Mouse (Mus musculus): ENCODE measurements around the gene Kctd4. TPM values are rescaled to one million over a fixed set of nuclear protein-coding genes. Genes with fewer than 3 reads are reported as not detected.
A peak's percentile ranks its signal among the peaks of the same experiment; 100 is the strongest.
"Not testable (repeated sequence)": the region's sequence is repeated elsewhere in the genome, so short reads cannot be mapped to it uniquely, and the experiment has no call there.

Kctd4 gene
- total RNA-seq (2022) = 10 to 100 TPM; 12.4 to 17.7 (median 13.7) TPM

DNA sequence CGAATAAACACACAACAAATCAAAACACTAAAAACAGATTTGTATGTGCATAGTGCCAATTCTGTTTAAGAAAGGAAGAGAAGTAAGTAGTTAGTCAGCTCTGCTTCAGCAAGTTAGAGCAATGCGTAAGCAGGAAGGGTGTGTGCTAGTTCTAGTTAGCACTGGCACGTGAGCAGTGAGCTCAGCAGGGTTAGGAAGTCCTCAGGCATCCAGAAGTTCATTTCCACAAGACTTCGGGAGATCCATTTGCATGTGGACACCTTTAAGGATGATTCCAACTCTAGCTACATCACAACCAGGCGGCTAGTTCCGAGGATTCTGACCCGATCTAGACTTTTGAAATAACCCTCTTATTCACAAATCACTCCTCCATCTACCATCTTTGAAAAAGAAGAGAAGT is at the start of gene Kctd4:
Gene Kctd4 (plus strand): TSS at position 244 of the 400 bp plus-strand sequence.
- no peak for DNase-seq (ENCODE audit: low spot score in 2 of 2)

DNA sequence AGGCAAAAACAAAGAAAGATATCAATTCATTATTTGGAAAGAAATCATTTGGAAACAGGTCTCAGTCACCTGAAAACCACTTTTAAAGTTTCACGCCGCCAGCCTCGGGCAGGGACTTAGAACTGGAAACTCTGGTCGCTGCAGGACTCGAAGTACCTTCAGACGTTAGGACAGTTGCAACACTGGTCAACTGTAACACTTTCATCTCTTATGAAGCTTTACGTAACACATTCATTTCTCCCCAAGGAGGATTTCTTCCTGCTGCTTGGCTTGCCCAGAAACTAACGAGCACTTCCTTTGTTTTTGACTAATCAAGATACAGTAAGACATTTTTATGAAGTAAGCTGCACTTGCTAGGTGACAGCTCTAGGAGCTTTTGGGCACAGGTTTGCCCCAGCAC is 47.9 kb upstream of the Kctd4 start:
- DNase-seq (ENCODE audit: low spot score in 2 of 2) = no peak

DNA sequence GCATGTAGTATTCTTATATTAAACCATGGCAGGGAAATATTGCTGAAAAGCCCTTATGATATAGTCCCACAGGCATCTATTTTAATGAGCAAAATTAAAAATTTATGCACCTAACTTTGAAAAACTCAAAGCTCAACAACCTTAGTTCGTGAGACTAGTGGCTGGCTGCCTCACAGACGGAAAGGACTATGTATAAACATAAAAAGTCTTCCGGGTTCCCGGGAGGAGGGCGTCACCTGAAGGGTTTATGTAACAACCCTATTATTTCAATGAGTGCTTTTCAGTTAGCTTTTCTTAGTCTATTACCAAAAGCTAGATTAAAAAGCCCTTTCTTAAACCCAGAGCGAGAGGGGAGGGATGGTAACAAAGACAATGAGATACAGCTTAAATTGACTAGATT is 42.8 kb upstream of the Kctd4 start:
- no peak for DNase-seq (ENCODE audit: low spot score in 2 of 2)

DNA sequence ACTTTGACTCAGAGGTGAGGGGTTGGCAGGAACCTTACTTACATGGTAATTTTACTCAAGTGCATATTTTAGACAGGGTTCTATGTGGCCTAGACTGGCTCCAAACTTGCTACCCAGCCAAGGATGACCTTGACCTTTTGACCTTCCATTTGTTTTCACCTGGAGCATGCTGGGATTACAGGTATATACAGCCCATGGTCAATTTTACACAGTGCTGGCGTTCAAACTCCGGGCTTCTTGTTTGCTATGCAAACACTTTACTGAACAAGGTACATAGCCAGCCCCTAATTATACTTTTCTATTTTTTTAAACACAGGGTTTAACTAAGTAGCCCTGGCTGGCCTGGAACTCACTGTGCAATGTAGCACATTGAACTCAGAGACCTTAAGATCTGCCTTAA is 42.1 kb upstream of the Kctd4 start:
- no peak for DNase-seq (ENCODE audit: low spot score in 2 of 2)

DNA sequence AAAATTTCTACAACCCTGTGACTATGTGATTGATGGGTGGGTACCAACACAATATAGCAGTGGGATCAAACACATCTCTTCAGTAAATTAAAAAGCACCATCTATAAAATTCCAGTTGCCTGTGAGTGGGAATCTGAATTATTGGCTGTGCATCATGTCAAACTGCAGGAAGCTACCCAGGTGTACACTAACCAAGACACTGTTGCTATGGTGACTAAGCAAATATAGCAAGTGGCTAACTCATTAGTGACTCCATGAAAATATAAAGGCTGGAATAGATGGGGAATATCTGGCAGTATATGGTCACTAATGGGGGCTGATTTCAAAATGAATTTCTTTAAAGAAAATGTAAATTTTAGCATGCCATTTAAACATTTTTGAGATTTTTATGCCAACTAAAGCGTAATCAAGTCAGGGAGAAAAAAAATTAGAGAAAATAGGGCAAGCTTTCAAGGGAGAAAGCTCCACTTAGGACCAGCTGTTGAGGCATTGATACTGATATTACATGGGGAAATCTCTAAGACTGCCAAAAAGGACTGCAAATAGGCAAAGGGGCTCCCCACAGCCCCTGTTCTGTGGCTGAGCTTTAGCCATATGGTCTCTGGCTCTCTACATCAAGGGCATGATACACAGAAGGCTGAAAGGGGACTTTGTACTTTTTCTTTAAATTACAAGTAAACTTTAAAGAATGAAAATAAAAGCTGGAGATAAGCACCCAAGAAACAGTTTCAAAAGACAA is 31.3 kb upstream of the Kctd4 start:
- DNase-seq (ENCODE audit: low spot score in 2 of 2) = no peak

DNA sequence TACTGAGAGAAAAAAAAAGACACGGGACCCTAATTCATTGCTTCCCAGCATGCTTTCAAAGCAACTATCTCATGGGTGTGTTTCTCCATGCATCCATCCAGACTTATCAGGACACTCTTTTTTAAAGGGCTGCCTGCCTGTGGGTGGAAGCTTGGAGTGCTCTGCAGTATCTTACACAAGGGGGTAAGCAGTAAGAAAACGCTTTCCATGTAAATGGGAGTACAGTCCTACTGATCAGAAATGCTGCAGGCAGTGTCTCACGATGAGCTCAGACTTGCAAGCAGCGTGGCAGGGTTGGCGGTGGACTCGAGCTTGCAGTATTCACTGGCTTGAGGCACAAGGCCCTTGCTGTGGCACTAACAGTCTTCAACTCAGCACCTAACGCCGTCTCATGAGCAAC is 25.1 kb upstream of the Kctd4 start:
- not testable (repeated sequence) for DNase-seq (ENCODE audit: low spot score in 2 of 2)

DNA sequence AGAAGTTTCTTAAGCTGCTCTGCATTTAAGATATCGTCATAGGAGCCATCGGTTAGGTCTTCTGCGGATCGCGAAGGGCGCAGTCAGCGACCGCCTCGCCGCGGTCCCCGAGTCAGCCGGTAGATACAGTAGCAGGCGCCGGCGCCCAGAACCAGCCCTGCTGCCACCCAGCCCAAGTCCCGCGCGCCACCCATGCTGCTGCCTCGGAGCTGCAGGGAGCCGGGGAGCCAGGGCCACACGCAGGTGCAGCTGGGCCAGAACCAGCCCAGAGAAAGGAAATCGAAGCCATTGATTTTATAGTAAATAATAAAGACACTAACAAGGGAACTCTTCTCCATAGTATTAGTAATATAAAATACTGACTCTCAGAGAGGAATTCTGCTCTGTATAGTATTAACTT is 23.5 kb upstream of the Kctd4 start:
- no peak for DNase-seq (ENCODE audit: low spot score in 2 of 2)

DNA sequence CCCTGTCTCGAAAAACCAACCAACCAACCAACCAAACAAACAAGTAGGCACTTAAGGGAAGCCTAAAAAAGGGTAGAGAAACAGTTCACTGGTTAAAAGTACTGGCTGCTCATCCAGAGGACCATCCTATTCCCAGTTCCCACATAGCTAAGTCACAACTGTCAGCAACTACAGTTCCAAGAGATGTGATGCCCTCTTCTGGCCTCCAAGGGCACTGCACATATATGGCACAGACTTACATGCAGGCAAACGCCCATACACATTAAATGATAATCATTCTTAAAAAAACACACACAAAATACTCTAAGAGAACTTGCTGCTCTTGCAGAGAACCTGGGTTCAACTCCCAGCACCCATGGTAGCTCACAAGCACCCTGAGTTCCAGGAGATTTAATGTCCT is 20.4 kb upstream of the Kctd4 start:
- no peak for DNase-seq (ENCODE audit: low spot score in 2 of 2)

DNA sequence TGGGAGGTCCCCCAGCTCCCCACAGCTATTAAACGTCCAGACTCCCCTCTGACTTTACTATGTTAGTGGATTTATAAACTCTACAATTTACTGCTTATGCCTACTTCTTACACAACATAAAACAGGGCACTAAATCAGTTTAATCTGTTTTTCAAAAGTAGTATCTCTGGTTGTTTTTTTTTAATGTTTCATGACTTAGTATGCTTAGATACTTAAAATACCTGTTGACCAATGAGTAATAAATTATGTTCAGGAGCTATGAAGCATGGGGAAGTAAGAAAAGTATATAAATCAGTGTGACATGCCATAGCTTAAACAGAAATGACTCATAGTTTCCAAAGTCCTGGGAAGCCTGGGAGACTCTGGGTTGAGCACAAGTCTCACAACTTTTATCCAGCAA is 17.1 kb upstream of the Kctd4 start:
- DNase-seq (ENCODE audit: low spot score in 2 of 2) = no peak

DNA sequence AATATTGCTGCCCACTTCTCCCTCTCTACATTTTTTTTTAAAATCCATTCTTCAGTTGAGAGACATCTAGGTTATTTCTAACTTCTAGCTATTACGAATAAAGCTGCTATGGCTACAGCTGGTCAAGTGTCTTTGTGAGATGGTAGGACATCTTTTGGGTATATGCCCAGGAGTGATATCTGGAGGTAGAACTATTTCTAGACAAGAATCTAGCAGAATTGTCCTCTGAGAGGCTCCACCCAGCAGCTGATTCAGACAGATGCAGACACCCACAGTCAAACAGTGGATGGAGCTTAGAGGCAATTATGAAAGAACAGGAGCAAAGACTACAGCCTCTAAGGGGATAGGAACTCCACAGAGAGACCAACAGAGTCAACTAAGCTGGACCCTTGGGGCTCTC is 13.3 kb upstream of the Kctd4 start:
- DNase-seq (ENCODE audit: low spot score in 2 of 2) = no peak

DNA sequence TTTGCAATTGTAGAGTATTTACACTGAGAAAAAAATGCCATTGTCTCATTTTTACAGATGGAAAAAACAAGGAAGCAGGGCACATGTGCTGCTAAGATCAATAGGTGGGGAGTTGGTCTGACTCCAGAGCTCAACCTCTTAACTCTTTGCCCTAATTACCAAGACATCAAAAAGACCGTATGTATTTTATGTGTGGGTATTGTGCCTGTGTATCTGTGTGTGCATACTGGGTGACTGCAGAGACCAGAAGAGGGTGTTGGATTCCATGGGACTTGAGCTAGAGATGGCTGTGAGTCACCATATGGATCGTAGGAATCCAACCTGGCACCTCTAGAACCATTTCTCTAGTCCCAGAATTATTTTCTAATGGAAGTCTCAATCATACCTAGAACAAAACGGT is 12.4 kb upstream of the Kctd4 start:
- DNase-seq (ENCODE audit: low spot score in 2 of 2) = no peak

DNA sequence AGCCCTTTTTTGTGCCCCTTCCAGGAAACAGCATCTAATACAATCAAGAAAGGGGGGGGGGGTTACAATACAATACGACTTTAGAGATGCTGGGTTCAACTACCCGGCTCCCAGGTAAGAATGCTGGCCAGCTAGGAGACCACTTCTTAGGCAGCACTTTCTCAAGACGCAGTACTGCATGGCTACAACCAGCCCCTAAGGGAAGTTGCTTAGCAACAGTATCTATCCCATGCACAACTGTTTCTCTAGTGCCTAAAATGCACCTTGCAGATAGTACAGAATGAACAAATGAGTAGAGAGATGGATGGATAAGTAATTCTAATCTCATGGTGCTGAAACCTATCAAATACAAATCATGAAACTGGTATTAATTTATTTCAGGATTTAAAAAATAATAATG is 7.1 kb upstream of the Kctd4 start:
- DNase-seq (ENCODE audit: low spot score in 2 of 2) = no peak

DNA sequence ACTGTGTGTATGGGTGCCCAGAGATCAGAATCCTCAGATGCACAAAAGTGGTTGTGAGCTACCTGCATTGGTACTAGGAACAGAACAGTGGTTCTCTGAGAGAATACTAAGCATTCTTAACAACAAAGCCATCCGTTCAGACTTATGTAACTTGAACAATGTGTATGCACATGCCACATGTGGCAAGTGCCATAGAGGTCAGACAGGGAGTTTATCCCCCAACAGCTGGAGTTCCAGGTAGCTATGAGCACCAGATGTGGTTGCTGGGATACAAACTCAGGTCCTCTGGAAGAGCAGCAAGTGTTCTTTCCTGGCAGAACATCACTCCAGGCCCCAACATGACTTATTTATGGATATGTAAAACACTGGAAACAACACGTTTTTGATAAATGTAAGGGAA is 1.8 kb upstream of the Kctd4 start:
- DNase-seq (ENCODE audit: low spot score in 2 of 2) = no peak

DNA sequence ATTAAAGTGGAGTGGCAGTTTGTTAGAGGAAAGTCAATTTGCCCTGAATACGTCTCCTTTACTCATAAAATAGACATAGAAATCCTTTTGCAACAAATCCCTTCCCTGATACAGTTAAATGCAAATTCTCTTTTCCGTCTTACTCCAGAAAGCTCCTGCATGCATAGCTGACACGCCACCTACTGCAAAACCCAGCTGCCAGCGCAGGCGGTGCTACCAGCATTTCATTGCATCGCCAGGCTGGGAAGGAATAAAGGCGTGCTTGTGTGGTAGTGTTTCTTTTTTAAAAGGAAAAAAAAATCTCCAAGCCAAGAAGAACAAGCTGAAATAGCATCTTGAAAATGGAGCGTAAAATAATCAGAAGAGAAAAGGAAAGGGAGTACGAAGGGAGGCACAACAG is 7.4 kb downstream of the Kctd4 start:
- peak; percentile 65 to 85 for DNase-seq (ENCODE audit: low spot score in 2 of 2)

DNA sequence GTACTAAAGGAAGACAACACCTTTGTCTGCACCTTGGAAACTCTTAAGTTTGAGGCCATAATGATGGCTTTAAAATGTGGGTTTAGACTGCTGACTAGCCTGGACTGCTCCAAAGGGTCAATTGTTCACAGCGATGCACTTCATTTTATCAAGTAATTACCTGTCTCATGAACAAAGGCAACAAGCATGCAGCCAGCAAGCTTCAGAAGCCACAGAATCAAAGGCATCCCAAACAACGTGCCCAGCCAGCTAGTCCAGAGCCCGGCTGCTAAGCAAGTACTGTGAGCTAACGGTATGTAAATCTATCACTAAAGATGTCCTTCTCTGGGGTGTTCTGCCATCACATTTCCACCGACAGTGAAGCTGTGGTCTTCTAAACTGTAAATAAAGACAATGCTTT is 8.4 kb downstream of the Kctd4 start:
- DNase-seq (ENCODE audit: low spot score in 2 of 2) = no peak

DNA sequence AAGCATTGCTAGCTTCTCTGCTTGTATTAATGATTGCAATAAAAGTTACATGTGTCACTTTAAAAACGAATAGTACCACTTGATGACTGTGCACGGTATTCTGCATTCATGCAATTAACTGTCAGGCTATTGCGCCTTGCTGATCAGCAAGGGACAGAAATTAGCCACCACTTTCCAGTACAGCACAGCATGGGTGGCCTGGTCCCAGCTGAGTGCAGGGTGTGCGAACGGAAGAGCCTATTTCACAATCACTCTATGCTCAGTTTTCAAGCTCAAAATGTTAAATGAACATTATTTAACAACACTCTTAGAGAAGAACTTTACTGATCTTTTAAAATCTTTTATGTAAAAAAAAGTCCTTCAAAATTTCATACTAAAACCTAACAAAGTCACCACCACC is 9.2 kb downstream of the Kctd4 start:
- no peak for DNase-seq (ENCODE audit: low spot score in 2 of 2)

DNA sequence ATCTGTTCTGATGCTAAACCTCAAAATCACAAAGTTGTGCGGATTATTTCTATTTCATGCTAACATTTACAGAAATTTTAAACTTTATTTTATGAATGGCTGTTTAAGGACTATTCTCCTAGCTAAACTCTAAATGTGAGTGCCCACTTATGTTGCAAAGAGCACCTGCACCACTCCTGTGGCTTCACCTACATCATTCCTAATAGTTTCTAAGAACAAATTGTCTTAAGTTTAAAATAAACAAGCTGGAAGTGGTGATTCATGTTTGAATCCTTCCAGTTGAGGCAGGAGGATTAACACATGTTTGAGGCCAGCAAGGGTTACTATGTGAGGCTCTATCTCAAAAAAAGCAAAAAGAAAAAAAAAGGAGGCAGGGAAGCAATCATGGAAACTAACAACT is 9.6 kb downstream of the Kctd4 start:
- no peak for DNase-seq (ENCODE audit: low spot score in 2 of 2)

DNA sequence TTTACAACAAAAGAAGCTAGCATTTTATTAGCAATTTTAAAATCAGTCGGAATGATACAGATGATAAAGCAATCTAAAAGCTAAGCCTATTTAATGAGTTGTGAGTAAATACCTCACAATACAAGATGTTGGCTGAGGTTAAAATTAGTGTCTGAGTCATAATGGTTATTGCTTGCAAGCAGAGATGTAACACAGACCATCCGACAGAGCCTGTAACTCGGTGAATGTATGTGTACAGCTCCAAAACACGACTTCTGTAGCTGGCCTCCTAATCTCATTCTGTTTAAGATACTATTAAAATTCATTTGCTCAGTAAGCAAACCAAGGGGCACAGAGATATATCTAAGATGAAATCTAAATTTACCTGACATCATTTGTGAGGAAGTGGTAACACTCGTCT is 12.5 kb downstream of the Kctd4 start:
- DNase-seq (ENCODE audit: low spot score in 2 of 2) = no peak

DNA sequence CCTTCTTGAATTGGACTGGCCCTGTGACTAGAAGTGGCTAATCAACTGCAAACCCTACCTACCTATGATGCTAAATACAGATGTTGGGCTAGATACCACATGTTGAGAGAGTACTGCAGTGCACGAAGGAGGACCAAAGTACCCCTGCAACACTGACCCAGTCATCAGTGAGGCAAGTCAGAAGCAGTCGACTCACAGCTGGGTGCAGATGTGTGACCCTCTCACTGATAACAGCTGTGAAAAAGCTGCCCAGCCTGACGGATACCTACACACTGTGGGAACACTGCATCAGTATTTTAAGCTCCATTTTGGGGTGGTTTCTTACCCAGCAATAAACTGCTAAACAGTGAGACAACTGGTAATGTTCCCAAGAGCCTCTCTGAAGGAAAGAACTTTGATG is 21.3 kb downstream of the Kctd4 start:
- DNase-seq (ENCODE audit: low spot score in 2 of 2) = no peak

DNA sequence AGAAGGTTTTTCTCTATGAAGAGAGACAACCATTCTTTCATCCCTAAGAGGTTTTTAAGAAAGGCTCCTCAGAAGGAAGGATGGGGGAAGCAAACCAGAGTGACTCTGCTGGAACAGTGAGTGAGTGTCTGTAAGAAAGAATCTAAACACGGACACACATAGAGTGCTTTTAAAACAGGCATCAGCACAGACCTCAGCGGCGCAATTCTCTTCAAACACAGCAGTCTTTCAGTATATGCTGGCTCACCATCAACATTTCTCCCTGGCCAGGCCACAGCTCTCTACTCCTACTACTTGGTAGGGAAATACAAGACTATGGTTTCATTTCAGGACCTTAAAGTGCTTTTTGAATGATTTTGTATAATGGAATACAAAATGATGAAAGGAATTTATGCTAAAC is 26.4 kb downstream of the Kctd4 start:
- DNase-seq (ENCODE audit: low spot score in 2 of 2) = no peak

DNA sequence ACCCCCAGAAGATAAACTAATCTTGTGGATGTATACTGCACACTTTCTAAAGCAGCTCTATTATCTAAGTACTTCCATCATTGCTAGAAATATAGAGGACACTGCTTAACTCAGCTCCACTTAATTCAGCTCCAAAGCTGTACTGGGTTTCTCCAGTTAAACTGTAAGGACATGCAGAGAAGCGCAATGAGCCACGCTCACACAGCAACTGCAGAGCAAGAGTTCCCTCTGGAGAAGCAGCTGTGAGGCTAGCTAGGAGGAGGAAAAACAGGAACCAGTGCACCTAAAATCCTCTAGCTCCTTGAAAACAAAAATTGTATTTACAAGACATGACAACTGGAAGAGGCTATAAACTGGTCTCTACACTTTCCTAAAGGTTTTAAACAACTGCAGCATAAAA is 29.1 kb downstream of the Kctd4 start:
- DNase-seq (ENCODE audit: low spot score in 2 of 2) = no peak

DNA sequence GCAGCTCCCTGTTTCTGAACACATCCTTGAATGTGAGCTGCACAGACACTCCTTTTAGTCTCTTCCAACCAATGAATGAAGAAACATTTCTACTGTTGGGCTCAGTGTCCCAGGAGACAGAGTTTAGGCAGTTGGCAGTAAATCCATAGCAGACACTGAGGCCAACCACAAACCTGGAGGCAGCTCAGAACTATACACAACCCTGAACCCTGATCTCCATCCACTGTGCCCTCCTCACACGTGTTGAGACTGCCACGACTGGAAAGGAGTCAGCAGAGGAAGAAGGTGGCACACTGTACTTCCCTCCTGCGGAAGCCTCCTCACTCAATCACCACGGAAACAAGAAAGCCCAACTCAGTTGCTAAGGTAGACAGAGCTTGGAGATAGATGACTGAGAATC is 30.3 kb downstream of the Kctd4 start:
- no peak for DNase-seq (ENCODE audit: low spot score in 2 of 2)

DNA sequence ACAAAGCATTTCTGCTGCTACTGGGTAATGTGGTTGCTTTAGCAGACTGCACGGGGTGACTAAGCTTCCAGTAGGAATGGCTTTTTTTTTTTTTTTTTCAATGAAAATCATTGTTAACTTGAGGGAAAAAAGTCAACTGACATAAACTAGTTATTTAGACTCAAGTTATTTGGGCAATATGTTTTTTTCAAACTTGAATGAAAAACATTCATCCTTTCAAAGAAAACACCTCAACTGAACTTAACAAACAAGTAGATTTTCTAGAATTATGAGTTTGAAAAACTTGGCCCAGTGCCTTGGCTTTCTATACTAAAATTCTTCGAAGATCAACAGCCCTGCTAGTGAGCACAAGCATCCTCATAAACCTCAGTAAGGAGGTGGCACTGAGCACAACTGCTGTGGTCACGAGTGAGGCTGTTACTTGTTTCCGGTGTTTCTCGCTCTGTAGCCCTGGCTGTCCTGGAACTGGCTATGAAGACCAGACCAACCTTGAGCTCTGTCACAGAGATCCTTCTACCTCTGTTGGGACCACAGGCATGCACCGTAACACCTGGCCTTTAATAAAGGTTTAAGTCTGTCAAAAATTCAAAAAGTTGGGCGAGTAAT is 32.2 kb downstream of the Kctd4 start:
- no peak for DNase-seq (ENCODE audit: low spot score in 2 of 2)

DNA sequence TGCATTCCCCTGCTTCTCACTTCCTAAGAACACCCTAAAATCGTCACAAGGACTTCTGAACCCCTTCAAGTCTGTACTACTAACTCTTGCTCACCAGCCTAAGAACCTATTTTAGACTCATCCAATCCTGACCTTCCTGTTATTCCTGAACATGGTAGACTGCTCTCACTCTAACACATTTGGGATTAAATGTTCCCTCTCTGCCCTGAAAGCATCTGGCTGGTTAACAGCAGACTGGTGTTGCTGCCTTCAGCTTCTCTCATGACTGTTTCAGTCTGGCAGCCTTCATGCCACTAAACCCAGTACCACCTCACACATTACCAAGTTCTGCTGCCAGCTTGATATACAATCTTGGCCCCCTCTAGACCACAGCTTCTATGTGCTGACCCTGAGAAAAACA is 34.4 kb downstream of the Kctd4 start:
- no peak for DNase-seq (ENCODE audit: low spot score in 2 of 2)
